Mouse (Mus musculus): ENCODE measurements around the gene Adipoq.

Adipoq gene

GRCm38 (mm10) chr16:23114339-23115171, 31.8 kb upstream of the Adipoq start:
- no peak for DNase-seq (ENCODE audit: low spot score in 2 of 2)

- no peak for DNase-seq (ENCODE audit: low spot score in 2 of 2)
These were observed 30.9 kb upstream of the Adipoq start for GRCm38 (mm10) chr16:23115486-23115885.

GRCm38 (mm10) chr16:23117173-23117572, 29.2 kb upstream of the Adipoq start:
- no peak for DNase-seq (ENCODE audit: low spot score in 2 of 2)

GRCm38 (mm10) chr16:23122446-23122845, 23.9 kb upstream of the Adipoq start:
- no peak for DNase-seq (ENCODE audit: low spot score in 2 of 2)

- no peak for DNase-seq (ENCODE audit: low spot score in 2 of 2)
These were observed 23.2 kb upstream of the Adipoq start for GRCm38 (mm10) chr16:23123104-23123503.

- DNase-seq (ENCODE audit: low spot score in 2 of 2), result no peak
These were observed 21.9 kb upstream of the Adipoq start for GRCm38 (mm10) chr16:23124398-23124797.

GRCm38 (mm10) chr16:23127311-23127672, 19.0 kb upstream of the Adipoq start:
- DNase-seq (ENCODE audit: low spot score in 2 of 2), result no peak

GRCm38 (mm10) chr16:23127673-23128375, 18.5 kb upstream of the Adipoq start, which contains the start of gene Rfc4:
Rfc4 (minus strand) TSS chr16:23127737.
- peak; percentile 88 to 90 for DNase-seq (ENCODE audit: low spot score in 2 of 2)

GRCm38 (mm10) chr16:23130303-23130702, 16.0 kb upstream of the Adipoq start:
- no peak for DNase-seq (ENCODE audit: low spot score in 2 of 2)

- no peak for DNase-seq (ENCODE audit: low spot score in 2 of 2)
These were observed 14.0 kb upstream of the Adipoq start for GRCm38 (mm10) chr16:23132336-23132735.

GRCm38 (mm10) chr16:23135421-23136149, 10.8 kb upstream of the Adipoq start:
- DNase-seq (ENCODE audit: low spot score in 2 of 2), result no peak

GRCm38 (mm10) chr16:23136406-23136970, 9.8 kb upstream of the Adipoq start:
- no peak for DNase-seq (ENCODE audit: low spot score in 2 of 2)

- DNase-seq (ENCODE audit: low spot score in 2 of 2), result no peak
These were observed 5.4 kb upstream of the Adipoq start for GRCm38 (mm10) chr16:23140911-23141310.

GRCm38 (mm10) chr16:23144326-23144725, 2.0 kb upstream of the Adipoq start:
- DNase-seq (ENCODE audit: low spot score in 2 of 2), result no peak

- no peak for DNase-seq (ENCODE audit: low spot score in 2 of 2)
These were observed 1.1 kb upstream of the Adipoq start for GRCm38 (mm10) chr16:23145211-23145610.

- DNase-seq (ENCODE audit: low spot score in 2 of 2), result no peak
These were observed 2.6 kb downstream of the Adipoq start for GRCm38 (mm10) chr16:23148936-23149335.

GRCm38 (mm10) chr16:23149396-23149795, 3.1 kb downstream of the Adipoq start:
- DNase-seq (ENCODE audit: low spot score in 2 of 2), result no peak

- DNase-seq (ENCODE audit: low spot score in 2 of 2), result no peak
These were observed 5.1 kb downstream of the Adipoq start for GRCm38 (mm10) chr16:23151423-23151822.

GRCm38 (mm10) chr16:23154261-23154660, 7.9 kb downstream of the Adipoq start:
- DNase-seq (ENCODE audit: low spot score in 2 of 2), result no peak

- DNase-seq (ENCODE audit: low spot score in 2 of 2), result no peak
These were observed 10.7 kb downstream of the Adipoq start for GRCm38 (mm10) chr16:23157013-23157412.

- DNase-seq (ENCODE audit: low spot score in 2 of 2), result no peak
These were observed 12.0 kb downstream of the Adipoq start for GRCm38 (mm10) chr16:23158292-23158691.

GRCm38 (mm10) chr16:23158957-23159356, 12.6 kb downstream of the Adipoq start:
- no peak for DNase-seq (ENCODE audit: low spot score in 2 of 2)
